Mouse (Mus musculus): Measurements from ENCODE around the gene Gigyf1.

Gene Gigyf1

GRCm38 (mm10) chr5:137518436-137518835 is at the start of gene Gigyf1:
Gigyf1 (plus strand) TSS chr5:137518548.
- DNase-seq, result no peak

GRCm38 (mm10) chr5:137472252-137472904 is 46.0 kb upstream of the Gigyf1 start:
- DNase-seq, result no peak

- DNase-seq, result no peak
Measured at GRCm38 (mm10) chr5:137474351-137474750, 44.0 kb upstream of the Gigyf1 start.

GRCm38 (mm10) chr5:137476964-137477363 is 41.4 kb upstream of the Gigyf1 start, which contains the start of gene Zan:
Zan (minus strand) TSS chr5:137477064.
- no peak for DNase-seq

GRCm38 (mm10) chr5:137481138-137481537 is 37.2 kb upstream of the Gigyf1 start:
- peak; percentile 89 for DNase-seq

GRCm38 (mm10) chr5:137481897-137482296 is 36.5 kb upstream of the Gigyf1 start:
- DNase-seq, result no peak

GRCm38 (mm10) chr5:137485071-137485850 is 33.1 kb upstream of the Gigyf1 start:
- no peak for DNase-seq

- no peak for DNase-seq
Measured at GRCm38 (mm10) chr5:137485851-137486155, 32.5 kb upstream of the Gigyf1 start.

GRCm38 (mm10) chr5:137487616-137488015 is 30.7 kb upstream of the Gigyf1 start:
- DNase-seq, result no peak

GRCm38 (mm10) chr5:137491559-137491958 is 26.8 kb upstream of the Gigyf1 start:
- DNase-seq, result peak; percentile 80

- peak; percentile 58 for DNase-seq
Measured at GRCm38 (mm10) chr5:137493831-137494230, 24.5 kb upstream of the Gigyf1 start.

- no peak for DNase-seq
Measured at GRCm38 (mm10) chr5:137500186-137500585, 18.2 kb upstream of the Gigyf1 start.

- DNase-seq, result peak; percentile 100
Measured at GRCm38 (mm10) chr5:137501709-137502666, 16.4 kb upstream of the Gigyf1 start, which contains the start of gene Pop7. Pop7 (minus strand) TSS chr5:137502518.

- DNase-seq, result peak; percentile 92
Measured at GRCm38 (mm10) chr5:137502667-137503110, 15.7 kb upstream of the Gigyf1 start.

- DNase-seq, result no peak
Measured at GRCm38 (mm10) chr5:137504041-137504440, 14.3 kb upstream of the Gigyf1 start.

GRCm38 (mm10) chr5:137510014-137510501 is 8.3 kb upstream of the Gigyf1 start:
- peak; percentile 90 for DNase-seq

- DNase-seq, result no peak
Measured at GRCm38 (mm10) chr5:137510573-137511390, 7.6 kb upstream of the Gigyf1 start.

- no peak for DNase-seq
Measured at GRCm38 (mm10) chr5:137511706-137512105, 6.6 kb upstream of the Gigyf1 start.

GRCm38 (mm10) chr5:137512847-137513794 is 5.2 kb upstream of the Gigyf1 start:
- no peak for DNase-seq

GRCm38 (mm10) chr5:137513951-137514721 is 4.2 kb upstream of the Gigyf1 start:
- DNase-seq, result no peak

All from kidney, postnatal 14 days (tissue).